Mouse (Mus musculus) liver, embryonic 13.5 days (tissue): ENCODE measurements around the gene Zbed6. TPM values are rescaled to one million over a fixed set of nuclear protein-coding genes. Genes with fewer than 3 reads are reported as not detected.
"Not testable (repeated sequence)": the region's sequence is repeated elsewhere in the genome, so short reads cannot be mapped to it uniquely, and the experiment has no call there.

Experiments
- ATAC-seq: fragments of 200-750 bp; cut with Nextera tagmentation; 2 replicates; pipeline ENCODE4 v1.8.0; 2017; ENCODE audit warnings: low read depth, mild to moderate bottlenecking, moderate number of reproducible peaks, moderate library complexity
- DNase-seq: peaks from one replicate; pipeline ENCODE4 v3.0.0; 2022
- H3K27ac ChIP-seq: fragments of 300-500 bp; sonication (generic); 2 replicates; pipeline ENCODE4 v1.5.1; 2015; ENCODE audit warnings: moderate library complexity, mild to moderate bottlenecking, inconsistent platforms
- H3K27me3 ChIP-seq: fragments of 300-500 bp; sonication (generic); 2 replicates; pipeline ENCODE4 v1.6.1; 2015; ENCODE audit warnings: mild to moderate bottlenecking, inconsistent platforms
- H3K36me3 ChIP-seq: fragments of 300-500 bp; sonication (generic); 2 replicates; pipeline ENCODE4 v1.6.1; 2015; ENCODE audit warnings: mild to moderate bottlenecking, inconsistent platforms
- H3K4me1 ChIP-seq: fragments of 300-500 bp; sonication (generic); replicated peaks from 2 replicates; pipeline ENCODE4 v1.6.1; 2015; ENCODE audit warnings: inconsistent platforms
- H3K4me2 ChIP-seq: fragments of 300-500 bp; sonication (generic); 2 replicates; pipeline ENCODE4 v1.6.1; 2015; ENCODE audit warnings: inconsistent platforms, mild to moderate bottlenecking, moderate library complexity
- H3K4me3 ChIP-seq: fragments of 300-500 bp; sonication (generic); replicated peaks from 2 replicates; pipeline ENCODE4 v1.5.1; 2015; ENCODE audit warnings: mild to moderate bottlenecking, inconsistent platforms
- H3K9ac ChIP-seq: fragments of 300-500 bp; sonication (generic); 2 replicates; pipeline ENCODE4 v1.6.1; 2015; ENCODE audit warnings: mild to moderate bottlenecking, inconsistent platforms
- H3K9me3 ChIP-seq: fragments of 300-500 bp; sonication (generic); replicated peaks from 2 replicates; pipeline ENCODE4 v1.6.1; 2016; ENCODE audit warnings: inconsistent platforms
- WGBS: fragments of 180-500 bp; shearing (Covaris S2); methylation state at CpG from one replicate; pipeline ENCODE4 v1.1.7; 2015; ENCODE audit not compliant: insufficient replicate concordance; 5-methylcytosine and 5-hydroxymethylcytosine counted together
- polyA plus RNA-seq: library from polyadenylated mRNA; unstranded; fragments of >200 nt; fragmentation: Nextera tagmentation; extraction: Ambion mirVana; gene quantifications from 2 replicates; pipeline ENCODE4 v1.2.1, GENCODE M21; 2015

Zbed6 gene
- not detected in 2 replicates for polyA plus RNA-seq

GRCm38 (mm10) chr1:133660466-133661202 is at the start of gene Zbed6:
Gene Zbed6 (minus strand): TSS chr1:133660885.
- peak; percentile 75 for ATAC-seq
- Histone ChIP-seq H3K9ac (peak within 1 kb of the TSS; percentile 92), H3K4me1 (peaks cover 48% of the 10 kb centered on the region), H3K36me3 (peaks cover 35% of the 10 kb centered on the region), H3K4me3 (peak within 1 kb of the TSS; percentile 85), H3K4me2 (peak within 1 kb of the TSS; percentile 86), H3K27ac (peak within 1 kb of the TSS; percentile 87), H3K9me3 (no peaks in the 10 kb centered on the region), H3K27me3 (no peaks in the 10 kb centered on the region)
- peak; percentile 28 for DNase-seq
- WGBS = 1% methylated on average over 41 of the region's 41 CpGs

DNA sequence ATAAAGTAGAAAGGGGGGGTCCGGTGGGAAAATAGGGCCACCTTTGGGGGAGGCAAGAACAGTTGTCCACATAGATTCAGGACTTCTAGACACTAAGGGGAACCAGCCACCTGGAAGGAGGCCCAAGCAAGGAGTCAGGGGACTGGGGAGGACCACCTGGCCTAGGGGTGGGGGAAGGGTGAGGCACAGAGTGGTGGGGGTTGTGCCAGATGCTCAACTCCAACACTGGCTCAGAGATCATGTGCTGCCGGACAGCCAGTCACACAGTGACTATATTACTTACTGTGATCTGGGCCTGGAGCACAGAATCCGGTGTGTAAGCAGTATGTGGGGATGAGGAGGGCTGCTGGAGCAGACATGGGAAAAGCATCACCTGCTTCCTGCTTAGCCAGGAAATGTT is 48.6 kb upstream of the Zbed6 start:
- no peaks in the 10 kb centered on the region for H3K9me3 ChIP-seq
- H3K27ac ChIP-seq = no peak overlapping the region
- ATAC-seq (no peak), DNase-seq (no peak)
- no peak overlapping the region for H3K9ac ChIP-seq
- H3K4me1 ChIP-seq = peaks cover 54% of the 10 kb centered on the region
- WGBS = 83% methylated on average over 3 of the region's 3 CpGs
- peaks cover 98% of the 10 kb centered on the region for H3K36me3 ChIP-seq
- H3K27me3 ChIP-seq = no peaks in the 10 kb centered on the region
- no peak overlapping the region for H3K4me3 ChIP-seq
- no peak overlapping the region for H3K4me2 ChIP-seq

GRCm38 (mm10) chr1:133701824-133702223 is 41.1 kb upstream of the Zbed6 start:
- H3K4me3 ChIP-seq = not testable (repeated sequence)

DNA sequence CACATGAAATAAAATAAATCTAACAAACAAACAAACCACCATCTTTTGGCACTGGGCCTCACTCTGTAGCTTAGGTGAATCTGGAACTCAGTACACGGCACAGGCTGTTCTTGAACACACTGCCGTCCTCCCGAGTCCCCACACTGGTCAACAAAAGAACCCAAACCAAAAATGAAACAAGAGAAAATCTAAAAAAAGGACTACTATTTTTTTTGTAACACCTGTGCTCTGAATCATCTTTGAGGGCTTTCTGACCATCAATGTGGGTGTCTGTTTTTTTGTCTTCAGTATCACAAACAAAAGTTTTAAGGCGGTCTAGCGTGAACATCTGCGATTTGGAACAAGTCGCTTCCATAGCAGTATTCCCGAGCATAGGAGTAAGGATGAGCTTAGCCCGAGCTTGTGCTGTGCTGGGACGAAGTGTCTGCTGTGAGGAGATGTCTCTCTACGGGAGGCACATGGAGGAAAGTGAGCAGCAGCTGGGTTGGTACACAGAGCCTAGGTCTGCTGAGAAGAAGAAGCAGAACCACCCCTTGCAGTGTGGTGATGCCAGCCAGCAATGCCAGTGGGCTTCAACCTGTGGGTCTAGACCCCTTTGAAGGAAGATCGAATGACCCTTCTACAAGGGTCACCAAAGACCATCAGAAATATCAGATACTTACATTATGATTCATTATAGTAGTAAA is 37.4 kb upstream of the Zbed6 start:
- peaks cover 15% of the 10 kb centered on the region for H3K36me3 ChIP-seq
- H3K4me2 ChIP-seq = no peak overlapping the region
- no peaks in the 10 kb centered on the region for H3K9me3 ChIP-seq
- H3K27ac ChIP-seq = no peak overlapping the region
- no peak for DNase-seq
- H3K4me1 ChIP-seq = peaks cover 27% of the 10 kb centered on the region
- H3K27me3 ChIP-seq = no peaks in the 10 kb centered on the region
- no peak for ATAC-seq
- H3K9ac ChIP-seq = no peak overlapping the region
- WGBS = 91% methylated on average over 12 of the region's 12 CpGs
- H3K4me3 ChIP-seq = no peak overlapping the region

More at GRCm38 (mm10) chr1:133701824-133702223, 41.1 kb upstream of the Zbed6 start:
- H3K4me2 ChIP-seq, H3K4me1 ChIP-seq, H3K9me3 ChIP-seq, H3K9ac ChIP-seq, H3K27ac ChIP-seq, H3K27me3 ChIP-seq, ATAC-seq, DNase-seq: not testable (repeated sequence)
- 27% methylated on average over 1 of the region's 2 CpGs for WGBS
- peaks cover 48% of the 10 kb centered on the region for H3K36me3 ChIP-seq

- Histone ChIP-seq H3K4me1 (peaks cover 27% of the 10 kb centered on the region), H3K9me3 (no peaks in the 10 kb centered on the region), H3K4me2 (no peak overlapping the region), H3K27me3 (no peaks in the 10 kb centered on the region), H3K36me3 (peaks cover 7% of the 10 kb centered on the region; the same call in 1 of the 2 replicates), H3K27ac (no peak overlapping the region; the same call in 1 of the 2 replicates), H3K4me3 (no peak overlapping the region), H3K9ac (no peak overlapping the region)
- DNase-seq = no peak
- 76% methylated on average over 7 of the region's 7 CpGs for WGBS
- no peak for ATAC-seq
Measured at GRCm38 (mm10) chr1:133695901-133696300, 35.2 kb upstream of the Zbed6 start.

DNA sequence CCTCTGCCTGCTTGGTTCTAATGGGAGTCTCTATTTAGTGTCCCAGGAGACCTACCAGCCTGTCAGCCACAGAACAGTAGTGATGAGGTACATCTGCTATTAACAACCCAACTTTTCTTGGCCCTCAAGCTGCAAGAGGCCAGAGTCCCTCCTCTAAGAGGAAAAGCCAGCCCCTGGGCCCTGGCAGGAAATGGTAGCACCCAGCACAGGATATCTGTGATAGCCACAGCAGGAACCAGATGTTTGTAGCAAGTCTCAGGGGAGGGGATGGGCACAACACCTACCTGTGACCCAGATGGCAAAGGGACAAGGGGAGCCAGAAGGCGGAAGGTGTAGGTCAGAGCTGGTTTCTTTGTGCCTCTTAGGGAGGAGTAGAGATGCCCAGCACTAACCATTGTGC is 34.2 kb upstream of the Zbed6 start:
- Histone ChIP-seq H3K4me3 (no peak overlapping the region), H3K27ac (peak overlapping the region; percentile 51), H3K4me1 (peaks cover 32% of the 10 kb centered on the region), H3K9me3 (no peaks in the 10 kb centered on the region), H3K9ac (no peak overlapping the region; the same call in 1 of the 2 replicates), H3K27me3 (no peaks in the 10 kb centered on the region), H3K4me2 (no peak overlapping the region), H3K36me3 (no peaks in the 10 kb centered on the region)
- 32% methylated on average over 1 of the region's 1 CpGs for WGBS
- peak; percentile 39 for ATAC-seq
- no peak for DNase-seq

DNA sequence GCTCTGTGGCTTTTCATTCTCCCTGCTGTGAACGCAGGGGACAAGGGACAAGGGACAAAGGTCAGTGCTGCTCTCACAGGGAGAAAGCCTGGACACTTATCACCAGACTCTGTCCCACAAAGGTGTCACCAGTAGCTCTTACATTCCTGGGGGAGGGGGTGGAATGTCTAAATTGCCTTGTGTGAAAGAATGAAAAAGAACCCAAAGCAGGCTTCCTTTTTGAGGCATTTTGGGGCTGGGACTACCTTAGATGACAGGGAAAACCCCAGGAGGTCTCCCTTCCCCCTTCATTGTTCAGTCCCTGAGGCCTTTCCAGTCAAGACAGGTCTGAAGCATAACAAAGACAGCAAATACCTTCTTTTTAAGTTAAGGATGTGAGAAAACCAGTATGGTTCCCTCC is 33.6 kb upstream of the Zbed6 start:
- DNase-seq = no peak
- no peaks in the 10 kb centered on the region for H3K27me3 ChIP-seq
- H3K36me3 ChIP-seq = no peaks in the 10 kb centered on the region
- H3K9me3 ChIP-seq = no peaks in the 10 kb centered on the region
- ATAC-seq = 0 out of 2 replicates have a peak, but pooled peaks have one; percentile 22
- no peak overlapping the region for H3K4me2 ChIP-seq
- no peak overlapping the region for H3K9ac ChIP-seq
- H3K27ac ChIP-seq = peak overlapping the region; percentile 51
- H3K4me3 ChIP-seq = no peak overlapping the region
- H3K4me1 ChIP-seq = peaks cover 35% of the 10 kb centered on the region
- 33% methylated on average over 1 of the region's 1 CpGs for WGBS

GRCm38 (mm10) chr1:133693536-133694114 is 32.9 kb upstream of the Zbed6 start:
- no peak for ATAC-seq
- WGBS = 71% methylated on average over 11 of the region's 11 CpGs
- H3K9ac ChIP-seq = no peak overlapping the region
- no peak overlapping the region for H3K4me2 ChIP-seq
- no peaks in the 10 kb centered on the region for H3K9me3 ChIP-seq
- H3K4me1 ChIP-seq = peaks cover 36% of the 10 kb centered on the region
- no peak overlapping the region for H3K4me3 ChIP-seq
- 0 out of 2 replicates have a peak overlapping the region, but pooled peaks have one; percentile 51 for H3K27ac ChIP-seq
- DNase-seq = no peak
- no peaks in the 10 kb centered on the region for H3K36me3 ChIP-seq
- no peaks in the 10 kb centered on the region for H3K27me3 ChIP-seq

DNA sequence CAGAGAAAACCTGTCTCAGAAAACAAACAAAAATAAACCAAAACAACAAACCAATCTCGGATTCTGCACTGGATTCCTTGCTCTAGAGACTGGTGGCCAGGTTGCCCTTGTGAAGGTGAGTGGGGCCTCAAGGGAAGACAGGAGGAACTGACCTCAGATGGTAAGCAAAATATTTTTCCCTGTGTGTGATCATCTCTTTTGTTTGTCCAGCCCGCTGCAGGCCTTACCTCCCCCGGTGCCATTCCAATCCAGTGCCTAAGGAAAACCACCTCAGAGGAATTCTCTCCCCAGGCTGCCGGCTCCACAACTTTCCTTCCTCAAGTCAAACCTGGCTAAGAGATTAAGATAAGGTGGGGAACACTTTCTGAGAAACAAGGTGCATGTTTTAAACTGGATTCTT is 31.5 kb upstream of the Zbed6 start:
- Histone ChIP-seq H3K27me3 (no peaks in the 10 kb centered on the region), H3K27ac (no peak overlapping the region), H3K9me3 (no peaks in the 10 kb centered on the region), H3K4me2 (no peak overlapping the region), H3K36me3 (no peaks in the 10 kb centered on the region), H3K9ac (no peak overlapping the region), H3K4me3 (no peak overlapping the region), H3K4me1 (peaks cover 37% of the 10 kb centered on the region)
- DNase-seq (no peak), ATAC-seq (no peak)
- WGBS = 54% methylated on average over 4 of the region's 4 CpGs

DNA sequence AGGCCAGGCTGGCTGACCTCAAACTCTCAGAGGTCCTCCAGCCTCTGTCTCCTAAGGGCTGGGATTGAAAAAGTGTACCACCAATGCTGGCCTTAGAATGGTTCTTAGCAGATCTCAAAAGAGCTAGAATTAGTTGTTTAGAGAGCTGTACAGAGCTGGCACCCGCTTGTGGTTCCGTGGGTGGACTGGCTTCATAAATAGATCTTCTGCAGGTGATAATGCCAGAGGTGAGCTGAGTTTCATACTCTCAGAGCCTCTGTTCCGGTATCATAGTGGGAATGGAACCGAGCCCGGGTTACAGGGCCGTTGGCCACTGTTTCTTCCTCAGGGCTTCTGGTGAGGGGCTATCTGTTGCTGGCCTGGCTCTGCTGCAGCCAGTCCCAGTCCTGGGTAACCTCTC is 30.4 kb upstream of the Zbed6 start:
- Histone ChIP-seq H3K36me3 (no peaks in the 10 kb centered on the region), H3K9me3 (no peaks in the 10 kb centered on the region), H3K4me3 (no peak overlapping the region), H3K9ac (no peak overlapping the region), H3K4me1 (peaks cover 32% of the 10 kb centered on the region), H3K27ac (no peak overlapping the region), H3K27me3 (no peaks in the 10 kb centered on the region), H3K4me2 (no peak overlapping the region)
- ATAC-seq (no peak), DNase-seq (no peak)
- 86% methylated on average over 6 of the region's 6 CpGs for WGBS

GRCm38 (mm10) chr1:133689897-133690296 is 29.2 kb upstream of the Zbed6 start, which contains the start of gene Lax1:
Gene Lax1 (minus strand): TSS chr1:133690108.
- Histone ChIP-seq H3K4me1 (peaks cover 25% of the 10 kb centered on the region), H3K27me3 (no peaks in the 10 kb centered on the region), H3K36me3 (no peaks in the 10 kb centered on the region), H3K27ac (no peak within 1 kb of the TSS), H3K4me2 (no peak within 1 kb of the TSS), H3K9ac (no peak within 1 kb of the TSS), H3K9me3 (no peaks in the 10 kb centered on the region), H3K4me3 (no peak within 1 kb of the TSS)
- no peak for DNase-seq
- ATAC-seq = no peak
- WGBS = 17% methylated on average over 6 of the region's 6 CpGs
